Mouse (Mus musculus) layer of hippocampus, adult 2 months (tissue): ENCODE results near the gene Lin52. TPM values are rescaled to one million over a fixed set of nuclear protein-coding genes. Genes with fewer than 3 reads are reported as not detected.

ENCODE experiments used
- DNase-seq, 2 experiments: peaks; one replicate each; pipeline ENCODE4 v3.0.0; 2022; ENCODE audit warnings: low spot score in 2 of 2
- H3K27ac ChIP-seq: fragments of 200-600 bp; 2 replicates; pipeline ENCODE4 v1.8.1; 2022
- H3K4me3 ChIP-seq: fragments of 200-600 bp; 2 replicates; pipeline ENCODE4 v1.8.1; 2022; ENCODE audit warnings: mild to moderate bottlenecking
- CTCF ChIP-seq: fragments of 200-600 bp; conservative IDR thresholded peaks from 2 replicates; pipeline ENCODE4 v1.8.1; 2022; ENCODE audit warnings: antibody characterized with exemption, mild to moderate bottlenecking, moderate library complexity
- long read RNA-seq, 2 experiments: library from polyadenylated mRNA; stranded (forward); transcript quantifications; one replicate each; pipeline ENCODE4 v2.0.0; 2021; ENCODE audit warnings: borderline mapping rate in 2 of 2
- total RNA-seq, 2 experiments: library from RNA; stranded (reverse); gene quantifications; 2 replicates each; pipeline ENCODE4 v1.2.3; 2021

The Lin52 gene
- total RNA-seq: 10 to 100 TPM; 24.6 to 25.7 TPM
- long read RNA-seq, experiment 1, transcript Lin52-201 (6 exons, 2,270 nt): major isoform, 34 of 43 reads
- long read RNA-seq, experiment 1, partial matches to known transcripts: 1 of 43 reads
- long read RNA-seq, experiment 1, other reads (novel, unspliced or antisense): 8 of 43 reads
- long read RNA-seq, experiment 2, transcript Lin52-201 (6 exons, 2,270 nt): major isoform, 52 of 57 reads
- long read RNA-seq, experiment 2, partial matches to known transcripts: 0 of 57 reads
- long read RNA-seq, experiment 2, other reads (novel, unspliced or antisense): 5 of 57 reads

GRCm38 (mm10) chr12:84450718-84451646, at the start of gene Lin52, which contains the start of gene Aldh6a1:
Gene Lin52, plus strand, starts transcription at chr12:84451422.
Gene Aldh6a1, minus strand, starts transcription at chr12:84451004.
- TF ChIP-seq CTCF: peak; percentile 9; the same call in 1 of the 2 replicates

GRCm38 (mm10) chr12:84402923-84403322, 48.3 kb upstream of the Lin52 start:
- Histone ChIP-seq H3K27ac (no peak overlapping the region), H3K4me3 (no peak overlapping the region)
- DNase-seq: no peak
- no peak for TF ChIP-seq CTCF

More at GRCm38 (mm10) chr12:84450718-84451646, at the start of gene Lin52, which contains the start of gene Aldh6a1:
- Histone ChIP-seq H3K4me3 (peak within 1 kb of the TSS; percentile 68), H3K27ac (peak within 1 kb of the TSS; percentile 94)
- DNase-seq: peak; percentile 95 to 99

- DNase-seq: no peak
- no peak overlapping the region for H3K27ac ChIP-seq
- no peak overlapping the region for H3K4me3 ChIP-seq
- no peak for TF ChIP-seq CTCF
Measured at GRCm38 (mm10) chr12:84404541-84404940, 46.7 kb upstream of the Lin52 start.

GRCm38 (mm10) chr12:84407259-84407658, 44.0 kb upstream of the Lin52 start:
- H3K4me3 ChIP-seq: no peak overlapping the region
- TF ChIP-seq CTCF: peak; percentile 56
- DNase-seq: no peak
- H3K27ac ChIP-seq: no peak overlapping the region

GRCm38 (mm10) chr12:84407874-84408818, 43.1 kb upstream of the Lin52 start:
- H3K4me3 ChIP-seq: peak overlapping the region; percentile 77
- DNase-seq: peak in 1 of 2 experiments; percentile 10
- TF ChIP-seq CTCF: peak; percentile 10; the same call in 1 of the 2 replicates
- peak overlapping the region; percentile 96 for H3K27ac ChIP-seq

GRCm38 (mm10) chr12:84408819-84409507, 42.3 kb upstream of the Lin52 start, which contains the start of the genes Entpd5 and Bbof1:
Gene Entpd5, minus strand, starts transcription at chr12:84409029.
Gene Bbof1, plus strand, starts transcription at chr12:84409071.
- no peak; the same call in 1 of the 2 replicates for TF ChIP-seq CTCF
- H3K4me3 ChIP-seq: peak within 1 kb of the TSS; percentile 77
- H3K27ac ChIP-seq: peak within 1 kb of the TSS; percentile 96
- peak; percentile 89 to 94 for DNase-seq

DNA sequence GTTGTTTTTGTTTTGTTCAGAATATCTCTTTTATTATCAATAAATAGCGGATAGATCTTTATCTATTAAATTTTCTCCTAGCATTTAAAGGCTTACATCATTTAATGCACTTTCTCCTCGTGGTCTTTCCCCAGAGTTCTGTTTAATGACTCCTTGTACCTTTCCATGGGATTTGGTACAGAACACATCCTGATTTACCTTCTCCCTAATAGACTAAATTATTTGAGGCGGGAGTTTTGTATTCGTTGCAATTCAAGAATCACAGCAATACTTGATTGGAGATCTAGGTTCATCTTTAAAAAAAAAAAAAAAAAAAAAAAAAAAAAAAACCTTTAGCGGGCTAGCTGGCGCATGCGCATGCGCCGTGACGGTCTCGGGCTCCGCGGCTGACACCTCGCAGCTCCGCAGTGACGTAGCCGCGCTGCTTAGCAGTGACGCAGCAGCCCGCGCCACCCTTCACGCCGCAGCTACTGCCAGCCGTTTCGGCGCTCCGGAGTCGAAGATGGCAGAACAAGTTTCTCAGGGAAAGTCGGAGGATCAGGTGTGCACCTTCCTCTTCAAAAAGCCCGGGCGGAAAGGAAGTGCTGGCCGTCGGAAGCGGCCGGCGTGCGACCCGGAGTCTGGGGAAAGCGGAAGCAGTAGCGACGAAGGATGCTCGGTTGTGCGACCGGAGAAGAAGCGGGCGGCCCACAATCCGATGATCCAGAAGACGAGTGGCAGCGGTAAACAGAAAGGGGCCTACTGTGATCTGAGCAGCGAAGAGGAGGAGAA, 34.2 kb upstream of the Lin52 start, which contains the start of gene Rnf113a2:
Gene Rnf113a2 (plus strand): TSS at position 363 of the 771 bp plus-strand sequence.
- H3K27ac ChIP-seq: peak within 1 kb of the TSS; percentile 81
- peak; percentile 79 to 84 for DNase-seq
- no peak for TF ChIP-seq CTCF

DNA sequence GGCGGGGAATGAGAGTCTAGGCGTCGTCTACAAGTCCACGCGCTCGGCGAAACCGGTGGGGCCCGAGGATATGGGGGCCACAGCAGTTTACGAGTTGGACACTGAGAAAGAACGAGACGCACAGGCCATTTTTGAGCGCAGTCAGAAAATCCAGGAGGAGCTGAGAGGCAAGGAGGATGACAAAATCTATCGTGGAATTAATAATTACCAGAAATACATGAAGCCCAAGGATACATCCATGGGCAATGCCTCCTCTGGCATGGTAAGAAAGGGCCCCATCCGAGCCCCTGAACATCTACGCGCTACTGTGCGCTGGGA, 33.7 kb upstream of the Lin52 start:
- H3K4me3 ChIP-seq: peak overlapping the region; percentile 79
- H3K27ac ChIP-seq: peak overlapping the region; percentile 81
- DNase-seq: no peak
- TF ChIP-seq CTCF: no peak

More for the DNA sequence above, 34.2 kb upstream of the Lin52 start, which contains the start of gene Rnf113a2:
- H3K4me3 ChIP-seq: peak within 1 kb of the TSS; percentile 79

- no peak for TF ChIP-seq CTCF
- Histone ChIP-seq H3K4me3 (no peak overlapping the region), H3K27ac (no peak overlapping the region)
- DNase-seq: no peak
Measured at GRCm38 (mm10) chr12:84423990-84424389, 27.2 kb upstream of the Lin52 start.

DNA sequence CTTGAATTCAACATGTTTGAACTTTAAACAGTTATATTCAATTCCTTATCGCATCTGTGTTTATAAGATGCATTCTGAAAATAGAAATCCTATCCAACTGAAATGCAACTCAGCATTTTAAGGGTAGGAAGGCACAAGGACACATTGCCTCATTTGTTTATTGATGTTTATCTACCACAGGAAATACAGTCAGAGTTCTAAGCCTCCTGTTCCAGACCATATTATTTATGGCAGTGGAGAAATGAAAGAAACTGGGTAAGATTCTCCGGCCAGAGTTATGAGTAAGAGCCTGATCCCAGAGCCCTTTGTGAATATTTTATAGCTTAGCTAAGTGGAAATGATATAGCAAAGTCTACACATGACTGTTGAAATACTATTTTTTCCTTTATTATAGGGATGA, 21.4 kb upstream of the Lin52 start:
- DNase-seq: no peak
- H3K27ac ChIP-seq: no peak overlapping the region
- no peak overlapping the region for H3K4me3 ChIP-seq
- TF ChIP-seq CTCF: no peak

GRCm38 (mm10) chr12:84438697-84439096, 12.5 kb upstream of the Lin52 start:
- H3K27ac ChIP-seq: no peak overlapping the region
- no peak for DNase-seq
- TF ChIP-seq CTCF: no peak
- no peak overlapping the region for H3K4me3 ChIP-seq
